24 mouse cellular contexts compared by ENCODE assay signal in genomic region chr2:93424307-93424984, GRCm38 (mm10). TPM values are rescaled to one million over a fixed set of nuclear protein-coding genes. Genes with fewer than 3 reads are reported as not detected.
DNase-seq lines count a peak whose midpoint lies in the region; ATAC-seq lines count a peak whose summit lies in the region.
"Had no signal": no experiment of that assay in that cellular context is flagged by ENCODE, and none has a peak within 500 bp of the region (broad histone marks: within the 10 kb centered on the region; RNA-seq: fewer than 3 reads in every experiment).

No protein-coding gene starts in this region.

- no peak overlapping the region for H3K9ac ChIP-seq in hindbrain, embryonic 13.5 days
- no peak overlapping the region for H3K9ac ChIP-seq in heart, embryonic 12.5 days
- H3K9ac ChIP-seq: forebrain, embryonic 15.5 days; hindbrain, embryonic 15.5 days; limb, embryonic 13.5 days; liver, embryonic 12.5 days; midbrain, embryonic 13.5 days had no signal

- 92% methylated on average over 9 of the region's 9 CpGs for WGBS in hindbrain, embryonic 10.5 days
- WGBS in hindbrain, embryonic 13.5 days: 94% methylated on average over 9 of the region's 9 CpGs
- 89% methylated on average over 9 of the region's 9 CpGs for WGBS in heart, embryonic 12.5 days

- H3K9me3 ChIP-seq in hindbrain, embryonic 10.5 days: no peaks in the 10 kb centered on the region
- H3K9me3 ChIP-seq in hindbrain, embryonic 13.5 days: no peaks in the 10 kb centered on the region
- H3K9me3 ChIP-seq in heart, embryonic 12.5 days (replicated peaks): no peaks in the 10 kb centered on the region
- H3K9me3 ChIP-seq: embryonic facial prominence, embryonic 10.5 days; forebrain, embryonic 15.5 days; heart, embryonic 10.5 days; hindbrain, embryonic 15.5 days; limb, embryonic 13.5 days; liver, embryonic 12.5 days; megakaryocyte, embryonic 14.5 days; midbrain, embryonic 13.5 days had no signal

- no peaks in the 10 kb centered on the region for H3K36me3 ChIP-seq in hindbrain, embryonic 10.5 days
- no peaks in the 10 kb centered on the region for H3K36me3 ChIP-seq in hindbrain, embryonic 13.5 days
- no peaks in the 10 kb centered on the region for H3K36me3 ChIP-seq in heart, embryonic 12.5 days
- H3K36me3 ChIP-seq: embryonic facial prominence, embryonic 10.5 days; forebrain, embryonic 15.5 days; heart, embryonic 10.5 days; hindbrain, embryonic 15.5 days; limb, embryonic 13.5 days; midbrain, embryonic 13.5 days had no signal

- no peak for DNase-seq in hindbrain, embryonic 10.5 days (ENCODE audit: low spot score)
- DNase-seq in CD4-positive, CD25-positive, alpha-beta regulatory T cell, adult 2 months (ENCODE audit: low read depth, low spot score): peak; percentile 86
- peak; percentile 78 for DNase-seq in naive thymus-derived CD4-positive, alpha-beta T cell, adult 2 months (ENCODE audit: low read depth)
- no peak for DNase-seq in adrenal gland, postnatal 14 days
- no peak for DNase-seq in cerebellum, adult 18-20 months
- DNase-seq: adrenal gland, postnatal 25 days; cerebellum, adult 9-10 months; gastrocnemius, postnatal 10 days; kidney, adult 9 months; lung, adult 18-20 months; lung, postnatal 10 days; right cerebral cortex, postnatal 4 days had no signal

- H3K27ac ChIP-seq in hindbrain, embryonic 10.5 days: 0 out of 2 replicates have a peak overlapping the region, but pooled peaks have one; percentile 12
- no peak overlapping the region for H3K27ac ChIP-seq in hindbrain, embryonic 13.5 days
- no peak overlapping the region for H3K27ac ChIP-seq in heart, embryonic 12.5 days (ENCODE audit: poor library complexity, severe bottlenecking)
- H3K27ac ChIP-seq: forebrain, embryonic 15.5 days; heart, embryonic 10.5 days; hindbrain, embryonic 15.5 days; limb, embryonic 13.5 days; liver, embryonic 12.5 days; midbrain, embryonic 13.5 days had no signal

- peaks cover 29% of the 10 kb centered on the region for H3K27me3 ChIP-seq in hindbrain, embryonic 10.5 days (ENCODE audit: insufficient read depth, poor library complexity, severe bottlenecking)
- peaks cover 19% of the 10 kb centered on the region; the same call in 1 of the 2 replicates for H3K27me3 ChIP-seq in hindbrain, embryonic 13.5 days
- H3K27me3 ChIP-seq in heart, embryonic 12.5 days (replicated peaks): peaks cover 38% of the 10 kb centered on the region
- H3K27me3 ChIP-seq: forebrain, embryonic 15.5 days; hindbrain, embryonic 15.5 days; limb, embryonic 13.5 days had no signal

- H3K4me1 ChIP-seq in hindbrain, embryonic 10.5 days (replicated peaks): peaks cover 43% of the 10 kb centered on the region
- peaks cover 17% of the 10 kb centered on the region for H3K4me1 ChIP-seq in hindbrain, embryonic 13.5 days (replicated peaks)
- H3K4me1 ChIP-seq in heart, embryonic 12.5 days (replicated peaks): no peaks in the 10 kb centered on the region
- H3K4me1 ChIP-seq: forebrain, embryonic 15.5 days; hindbrain, embryonic 15.5 days; liver, embryonic 12.5 days had no signal

- no peak overlapping the region for H3K4me3 ChIP-seq in hindbrain, embryonic 10.5 days
- no peak overlapping the region for H3K4me3 ChIP-seq in hindbrain, embryonic 13.5 days
- H3K4me3 ChIP-seq in heart, embryonic 12.5 days: no peak overlapping the region
- H3K4me3 ChIP-seq: embryonic facial prominence, embryonic 10.5 days; forebrain, embryonic 15.5 days; heart, embryonic 10.5 days; hindbrain, embryonic 15.5 days; limb, embryonic 13.5 days; liver, embryonic 12.5 days; megakaryocyte, embryonic 14.5 days; midbrain, embryonic 13.5 days had no signal

- H3K4me2 ChIP-seq in hindbrain, embryonic 13.5 days: no peak overlapping the region
- H3K4me2 ChIP-seq in heart, embryonic 12.5 days: no peak overlapping the region
- H3K4me2 ChIP-seq: forebrain, embryonic 15.5 days; hindbrain, embryonic 15.5 days; limb, embryonic 13.5 days; liver, embryonic 12.5 days; midbrain, embryonic 13.5 days had no signal

- no peak for ATAC-seq in hindbrain, embryonic 13.5 days (ENCODE audit: low FRiP score)
- ATAC-seq in common myeloid progenitor, adult 5-6 weeks (replicated peaks; ENCODE audit: low read depth, poor library complexity, severe bottlenecking): peak; percentile 24
- ATAC-seq in heart, embryonic 12.5 days (ENCODE audit: insufficient number of reproducible peaks, low FRiP score): no peak
- ATAC-seq: forebrain, embryonic 15.5 days; intestine, embryonic 16.5 days; liver, embryonic 12.5 days; midbrain, embryonic 13.5 days had no signal

RNA-seq across cellular contexts. Expression of gene Cd82, which starts 38.5 kb away (rescaled TPM):
- polyA plus RNA-seq in hindbrain, embryonic 10.5 days (2016; fragmentation: Nextera tagmentation; extraction: Ambion mirVana): 6.2 and 10.3 TPM in 2 replicates
- polyA plus RNA-seq in hindbrain, embryonic 13.5 days (2015; fragmentation: Nextera tagmentation; extraction: Ambion mirVana): 19.8 and 23.7 TPM in 2 replicates
- total RNA-seq in common myeloid progenitor, adult 5-6 weeks (2017): 42.9 and 43.7 TPM in 2 replicates
- total RNA-seq in adrenal gland, postnatal 14 days (2021): 43.0 and 54.9 TPM in 2 replicates
- 18.3 and 19.6 TPM in 2 replicates for polyA plus RNA-seq in heart, embryonic 12.5 days (2016; fragmentation: Nextera tagmentation; extraction: Ambion mirVana)

Comparison
In these comparisons a context has a peak if more than half of its experiments do, and no peak if none do; other contexts are left out.
1. DNase-seq: peak in CD4-positive, CD25-positive, alpha-beta regulatory T cell, adult 2 months (single experiment) and naive thymus-derived CD4-positive, alpha-beta T cell, adult 2 months (single experiment); none in hindbrain, embryonic 10.5 days (single experiment), adrenal gland, postnatal 14 days (single experiment) and cerebellum, adult 18-20 months (0 of 2).